Mouse (Mus musculus) ovary, adult 10 weeks (tissue): Measurements from ENCODE around the gene Fbxl13. TPM values are rescaled to one million over a fixed set of nuclear protein-coding genes. Genes with fewer than 3 reads are reported as not detected.

ENCODE experiments used
- polyA plus RNA-seq: library from polyadenylated mRNA; stranded (reverse); fragments of 350-450 nt; fragmentation: Illumina TruSeq; extraction: RNeasy Lipid Tissue Mini Kit (QIAGEN cat#74804); gene quantifications from one replicate; pipeline ENCODE4 v1.2.3, GENCODE M21; 2014

Gene Fbxl13
- polyA plus RNA-seq = 3.8 TPM

DNA sequence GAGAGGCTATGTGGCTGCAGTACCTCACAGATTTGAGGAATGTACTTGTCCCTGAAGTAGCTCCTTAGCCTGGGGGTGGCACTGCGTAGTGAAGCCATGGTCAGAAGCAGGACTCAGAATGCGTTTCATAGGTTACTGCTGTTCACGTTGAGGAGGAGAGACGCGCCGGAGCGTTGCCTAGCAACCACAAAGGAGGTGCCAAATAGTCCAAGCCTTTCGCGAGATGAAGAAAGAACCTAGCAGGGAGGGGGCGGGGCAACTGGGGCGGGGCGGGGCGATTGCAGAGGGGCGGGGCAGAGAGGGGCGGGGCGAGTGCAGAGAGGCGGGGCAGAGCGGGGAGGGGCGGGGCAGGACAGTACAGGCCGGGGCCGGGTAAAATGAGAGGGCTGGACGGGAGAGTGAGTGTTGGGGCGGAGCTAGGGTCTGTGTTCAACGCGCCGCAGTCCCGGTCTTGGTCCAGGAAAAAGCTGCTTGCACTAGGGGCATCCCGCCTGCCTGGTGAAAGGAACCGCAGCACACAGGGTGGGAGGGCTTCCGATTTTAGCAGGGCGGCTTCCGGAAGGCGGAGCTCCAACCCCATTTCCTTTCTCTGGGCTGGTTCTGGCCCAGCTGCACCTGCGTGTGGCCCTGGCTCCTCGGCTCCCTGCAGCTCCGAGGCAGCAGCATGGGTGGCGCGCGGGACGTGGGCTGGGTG is at the start of gene Fbxl13, which contains the start of gene Armc10:
Gene Fbxl13 (minus strand): TSS at position 196 of the 694 bp plus-strand sequence.
Gene Armc10 (plus strand): TSS at position 375 of the 694 bp plus-strand sequence.

DNA sequence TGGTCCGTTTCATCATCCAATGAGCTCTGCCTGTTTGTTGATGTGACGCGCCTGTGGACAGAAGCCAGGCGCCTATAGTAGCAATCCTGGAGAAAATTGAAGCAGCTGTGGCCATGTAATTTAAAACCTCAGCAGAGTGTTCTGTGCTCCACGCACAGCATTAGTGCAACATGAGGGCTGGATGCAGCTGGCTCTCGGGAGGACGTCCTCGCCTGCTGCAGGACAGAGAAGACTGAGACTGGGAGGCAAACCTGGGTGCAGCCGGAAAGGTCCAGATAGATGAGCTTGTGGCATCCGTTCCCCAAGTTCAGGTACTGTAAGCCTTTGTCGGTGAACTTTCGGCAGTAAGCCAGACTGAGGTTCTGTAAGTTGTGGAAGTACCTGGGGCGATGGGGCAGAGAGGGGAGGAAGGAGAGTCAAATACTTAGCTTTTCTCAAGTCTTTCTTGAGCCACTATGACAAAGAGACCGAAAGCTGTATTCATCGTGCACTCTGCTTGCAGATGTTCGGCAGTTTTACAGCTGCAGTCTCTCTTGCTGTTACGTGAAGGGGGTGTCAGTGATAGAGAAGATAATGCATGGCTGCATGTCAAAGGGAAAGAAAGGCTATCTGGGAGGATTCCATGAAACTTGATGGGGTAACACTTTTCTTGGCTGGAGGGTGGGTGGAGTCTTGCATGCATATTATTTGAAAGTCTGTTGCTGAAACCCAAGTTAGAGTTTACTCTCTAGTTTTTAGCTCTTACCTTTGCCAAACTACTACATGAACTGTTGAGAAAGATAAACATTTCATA is 101.8 kb downstream of the Fbxl13 start, which contains the start of gene Lrrc17:
Gene Lrrc17 (plus strand): TSS at position 151 of the 793 bp plus-strand sequence.

Other genes starting within 250 kb of the Fbxl13 start
- 5.9 TPM for gene Ccdc146, start 221.0 kb downstream of the Fbxl13 start, polyA plus RNA-seq
- gene Fam185a, start 220.7 kb downstream of the Fbxl13 start, polyA plus RNA-seq = 31.6 TPM
- 31.0 TPM for gene Lrrc17, start 102.1 kb downstream of the Fbxl13 start, polyA plus RNA-seq
- gene Armc10, start 179 bp upstream of the Fbxl13 start, polyA plus RNA-seq = 112 TPM
- gene Napepld, start 55.8 kb upstream of the Fbxl13 start, polyA plus RNA-seq = 50.7 TPM
- 523 TPM for gene Pmpcb, start 91.5 kb upstream of the Fbxl13 start, polyA plus RNA-seq
- 123 TPM for gene Dnajc2, start 139.6 kb upstream of the Fbxl13 start, polyA plus RNA-seq
- 80.5 TPM for gene Psmc2, start 139.6 kb upstream of the Fbxl13 start, polyA plus RNA-seq
- gene Slc26a5, start 220.0 kb upstream of the Fbxl13 start, polyA plus RNA-seq = 0.26 TPM